Mouse (Mus musculus) embryo, embryonic 9.5 days (tissue): ENCODE results near the gene Dlgap1.

Experiments used
- DNase-seq: peaks from one replicate; pipeline ENCODE4 v3.0.0-alpha.2; 2017; ENCODE audit errors: extremely low spot score

Dlgap1 gene

DNA sequence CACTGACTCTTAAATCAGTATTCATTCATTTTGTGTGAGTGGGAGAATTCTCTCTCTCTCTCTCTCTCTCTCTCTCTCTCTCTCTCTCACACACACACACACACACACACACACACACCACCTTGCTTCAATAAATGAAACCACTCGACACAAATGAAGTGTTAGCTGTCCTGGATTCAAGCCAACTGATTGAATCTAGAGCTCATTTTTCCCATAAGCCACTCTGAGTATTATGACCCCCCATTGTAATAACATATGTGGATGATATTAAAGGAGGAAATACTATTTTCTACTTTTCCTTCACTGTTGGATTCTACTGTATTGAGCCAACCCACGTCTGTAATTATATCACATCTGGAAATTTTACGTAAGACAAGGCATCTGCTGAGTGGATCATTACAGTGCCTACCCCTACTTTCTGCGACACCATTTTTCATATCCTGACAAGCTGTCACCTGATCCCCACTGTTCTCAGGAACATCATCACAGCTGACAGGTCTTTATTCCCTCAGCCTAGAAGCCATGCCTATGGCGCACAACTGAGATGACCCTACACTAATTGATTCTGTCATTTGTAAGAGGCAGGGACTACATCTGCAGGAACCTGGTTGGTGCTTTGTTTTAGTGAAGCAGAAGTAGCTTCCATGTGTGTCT, 645.7 kb downstream of the Dlgap1 start:
- no peak for DNase-seq

DNA sequence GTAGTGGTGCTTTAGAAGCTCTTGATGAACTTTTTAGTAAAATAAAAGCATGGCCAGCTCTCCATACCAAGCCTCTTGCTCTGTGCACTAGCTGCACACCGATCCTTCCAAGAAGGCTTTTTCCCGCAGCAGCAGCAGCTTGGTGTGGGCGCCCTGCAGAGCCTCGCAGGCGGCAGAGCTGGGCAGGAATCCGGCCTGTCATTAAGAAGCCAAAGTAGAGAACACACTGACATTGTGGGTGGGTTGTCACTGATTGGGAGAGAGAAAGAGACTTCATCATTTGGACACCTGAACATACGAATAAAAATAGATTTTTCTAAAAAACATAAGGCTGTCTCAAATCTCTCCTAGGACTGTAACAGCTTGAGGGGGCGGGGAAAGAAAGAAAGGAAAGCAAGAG, 653.6 kb downstream of the Dlgap1 start:
- DNase-seq: no peak

DNA sequence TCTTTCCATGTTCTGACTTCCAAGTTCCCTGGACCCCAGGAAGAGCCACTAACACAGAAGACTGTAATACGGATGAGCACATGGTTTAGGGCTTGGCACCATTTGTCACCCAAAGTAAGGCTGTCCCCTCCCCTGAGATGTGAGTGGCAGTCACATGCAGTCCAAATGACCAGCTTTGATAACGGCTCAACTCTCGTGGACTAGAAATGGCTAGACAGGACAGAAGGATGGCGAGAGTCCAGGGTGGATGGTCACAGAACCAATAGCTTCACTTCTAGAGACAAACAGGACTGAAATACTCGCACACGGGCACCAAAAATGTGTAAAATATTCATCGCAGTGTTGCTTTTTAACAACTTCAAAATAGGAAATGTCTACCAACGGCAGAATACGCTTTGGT, 657.5 kb downstream of the Dlgap1 start:
- DNase-seq: no peak

DNA sequence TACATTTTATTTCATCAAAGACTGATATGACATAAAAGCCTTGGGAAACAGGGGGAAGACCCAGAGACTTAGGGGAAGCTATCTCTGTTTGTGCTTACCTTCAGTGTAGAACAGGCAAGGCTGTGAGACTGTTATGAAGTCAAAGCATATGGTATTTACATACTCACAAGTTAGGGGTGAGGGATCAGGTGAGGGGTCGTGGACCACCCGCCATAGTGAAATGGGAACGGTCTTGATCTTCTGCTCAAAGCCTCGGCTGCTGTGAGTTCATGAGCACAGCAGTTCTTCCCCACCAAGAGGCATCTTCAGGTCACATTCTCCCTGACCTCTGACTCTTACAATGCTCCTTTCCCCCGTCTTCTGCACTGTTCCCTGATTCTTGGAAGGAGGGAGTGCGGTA, 658.1 kb downstream of the Dlgap1 start:
- DNase-seq: no peak

DNA sequence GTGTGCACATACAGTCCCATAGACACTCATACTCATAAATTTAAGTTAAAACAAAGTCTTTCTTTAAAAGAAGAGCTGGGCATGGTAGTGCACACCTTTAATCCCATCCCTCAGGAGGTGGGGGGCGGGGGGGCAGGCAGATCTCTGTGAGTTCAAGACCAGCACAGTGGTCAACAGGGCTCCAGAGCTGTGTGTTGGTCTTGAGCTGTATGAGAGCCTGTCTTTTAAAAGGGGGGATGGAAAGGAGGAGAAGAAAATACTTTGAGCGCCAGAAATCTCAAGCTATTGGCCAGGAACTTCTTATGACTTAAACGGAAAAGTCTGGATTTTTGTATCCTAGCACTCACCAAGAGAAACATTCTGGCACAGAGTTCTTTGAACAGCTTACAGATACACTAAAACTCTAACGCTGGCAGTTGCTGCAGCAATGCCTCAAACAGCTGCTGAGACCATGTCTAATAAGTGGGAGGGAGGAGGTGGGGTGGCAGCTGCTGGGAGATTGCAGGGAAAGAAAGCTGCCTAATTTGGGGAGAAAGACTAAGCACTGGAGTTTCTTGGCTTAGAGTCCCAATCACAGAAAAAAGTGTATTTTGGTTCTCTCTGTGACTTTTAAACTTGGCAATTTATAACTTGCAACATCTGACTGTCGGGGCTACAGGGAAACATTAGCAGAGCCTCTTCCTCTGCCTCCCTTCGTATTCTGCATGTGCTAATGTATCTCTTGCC, 660.9 kb downstream of the Dlgap1 start:
- peak; percentile 10 for DNase-seq

DNA sequence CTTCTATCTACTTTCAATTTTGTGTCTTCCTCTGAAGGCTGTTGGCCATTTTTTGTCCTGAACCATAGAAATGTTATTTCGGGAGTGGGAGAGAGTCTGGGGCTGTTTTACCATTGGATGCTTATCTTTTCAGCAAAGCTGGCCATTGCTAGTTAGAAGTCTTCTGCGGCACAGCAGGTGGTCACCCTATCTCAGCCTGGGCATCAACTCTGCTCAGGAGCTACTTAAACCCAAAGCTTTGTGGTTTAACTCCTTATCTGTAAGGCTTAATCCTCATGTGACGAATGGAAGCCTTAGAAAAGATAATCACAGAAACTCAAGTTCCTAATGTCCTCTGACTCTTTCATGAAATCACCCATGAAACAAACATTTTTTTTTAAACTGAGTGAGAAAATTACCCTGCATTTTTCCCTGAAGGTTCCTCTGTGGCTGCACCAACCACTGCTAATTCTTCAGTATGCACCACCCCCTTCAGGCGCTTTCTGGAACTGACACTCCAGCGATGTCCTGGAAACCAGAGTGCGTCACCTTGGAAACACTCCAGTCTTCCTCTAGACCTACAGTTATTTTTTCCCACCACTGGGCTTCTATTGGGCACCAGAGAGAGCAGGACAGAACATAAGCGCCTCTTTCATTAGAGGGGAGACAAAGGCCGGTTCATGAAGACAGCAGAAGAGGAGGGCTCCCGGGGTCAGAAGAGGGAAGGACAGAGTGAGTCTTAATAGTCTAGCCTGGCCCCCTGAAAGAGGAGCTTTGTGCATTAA, 664.5 kb downstream of the Dlgap1 start:
- DNase-seq: peak; percentile 84

DNA sequence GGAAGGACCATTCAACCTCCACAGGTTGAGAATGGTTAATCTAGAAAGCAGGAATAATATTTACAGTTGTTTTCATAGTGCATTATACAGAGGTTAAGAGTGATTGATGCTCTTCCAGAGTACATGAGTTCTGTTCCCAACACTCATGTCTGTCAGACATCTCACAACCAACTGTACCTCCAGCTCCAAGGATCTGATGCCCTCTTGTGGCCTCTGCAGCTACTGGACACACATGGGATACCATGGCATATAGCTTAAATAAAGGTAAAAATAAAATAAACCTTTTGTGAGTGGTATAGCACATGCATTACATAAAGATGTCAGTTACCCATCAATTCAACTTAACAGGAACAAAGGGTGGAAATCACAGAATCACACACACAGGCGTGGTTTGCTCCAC, 674.3 kb downstream of the Dlgap1 start:
- no peak for DNase-seq

DNA sequence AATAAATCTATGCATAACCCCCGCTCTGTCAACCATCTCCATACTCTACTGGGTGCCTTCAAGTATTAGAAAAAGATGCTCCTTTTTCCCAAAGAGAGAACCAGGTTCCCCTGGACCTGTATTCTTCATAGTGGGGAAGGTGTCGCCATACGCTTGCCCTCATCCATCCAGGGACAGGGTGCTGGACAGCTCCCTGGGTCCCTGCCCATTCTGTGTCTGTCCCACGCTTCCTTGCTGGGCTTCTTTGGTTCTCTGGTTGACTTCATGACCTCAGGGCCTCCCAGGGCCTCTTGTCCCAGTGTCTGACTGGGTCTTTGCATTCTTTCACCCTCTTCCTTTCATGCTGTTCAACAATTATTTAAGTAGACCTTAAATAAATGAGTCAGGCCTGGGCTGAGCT, 677.8 kb downstream of the Dlgap1 start:
- DNase-seq: peak; percentile 15

DNA sequence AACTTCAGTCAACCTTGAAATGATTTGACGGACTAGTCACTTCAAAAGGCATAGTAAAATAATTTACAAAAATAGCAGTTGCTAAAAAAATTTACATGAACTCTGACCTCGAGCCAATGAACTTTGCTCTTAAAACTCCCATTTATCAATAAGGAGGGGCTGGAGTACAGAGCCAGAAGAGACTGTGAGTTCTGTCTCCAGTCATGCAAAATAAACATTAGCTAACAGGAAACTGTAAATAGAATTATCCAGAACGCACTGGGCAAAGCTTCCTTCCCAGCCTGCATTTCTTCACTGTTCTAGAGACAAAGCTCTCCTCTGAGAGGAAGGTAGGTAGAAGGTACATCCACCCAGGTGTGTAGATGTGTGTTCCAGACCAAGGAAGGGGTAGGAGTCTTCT, 692.5 kb downstream of the Dlgap1 start:
- DNase-seq: no peak

DNA sequence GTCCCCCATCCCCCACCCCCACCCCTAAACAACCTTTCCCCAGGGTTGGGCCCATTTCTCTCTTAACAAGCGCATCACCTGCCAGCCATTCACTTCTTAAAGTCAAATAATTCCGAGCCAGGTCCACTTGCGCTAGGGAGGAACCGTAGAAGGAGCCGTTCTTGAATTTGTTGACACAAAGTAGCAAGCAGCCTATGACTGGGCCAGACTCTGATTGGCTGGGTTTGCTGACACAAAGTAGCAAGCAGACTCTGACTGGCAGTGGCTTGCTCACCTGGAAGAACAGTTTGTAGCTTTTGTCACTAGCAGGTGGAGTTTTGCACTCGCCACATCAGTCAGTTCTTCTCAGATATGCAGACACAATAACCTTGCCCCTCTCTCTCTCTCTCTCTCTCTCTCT, 695.1 kb downstream of the Dlgap1 start:
- DNase-seq: no peak

DNA sequence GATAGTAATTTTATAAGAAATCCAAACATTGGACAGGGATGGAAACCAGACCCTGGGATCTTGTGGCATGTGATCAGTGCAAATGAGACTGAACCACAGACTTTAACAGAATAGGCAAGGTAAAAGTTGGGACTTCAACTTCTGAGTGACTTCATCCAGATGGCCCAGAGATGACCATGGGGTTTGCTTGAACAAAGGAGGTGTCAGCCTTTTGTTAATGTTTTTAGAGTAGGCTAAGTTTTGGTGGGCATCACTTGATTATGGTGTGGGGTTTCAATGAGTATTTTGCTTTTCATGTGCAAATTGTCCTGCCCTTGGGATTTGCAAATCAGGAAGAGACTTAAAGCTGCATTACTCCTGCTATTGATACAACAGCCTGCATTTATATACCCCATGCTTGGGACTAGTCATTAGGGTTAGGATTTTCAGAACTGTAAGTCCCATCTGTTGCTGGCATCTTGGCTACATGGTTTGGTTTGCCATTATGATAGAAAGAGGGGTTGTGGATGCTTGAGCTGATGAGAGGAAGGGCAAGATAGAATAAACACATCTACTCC, 695.7 kb downstream of the Dlgap1 start:
- DNase-seq: no peak

DNA sequence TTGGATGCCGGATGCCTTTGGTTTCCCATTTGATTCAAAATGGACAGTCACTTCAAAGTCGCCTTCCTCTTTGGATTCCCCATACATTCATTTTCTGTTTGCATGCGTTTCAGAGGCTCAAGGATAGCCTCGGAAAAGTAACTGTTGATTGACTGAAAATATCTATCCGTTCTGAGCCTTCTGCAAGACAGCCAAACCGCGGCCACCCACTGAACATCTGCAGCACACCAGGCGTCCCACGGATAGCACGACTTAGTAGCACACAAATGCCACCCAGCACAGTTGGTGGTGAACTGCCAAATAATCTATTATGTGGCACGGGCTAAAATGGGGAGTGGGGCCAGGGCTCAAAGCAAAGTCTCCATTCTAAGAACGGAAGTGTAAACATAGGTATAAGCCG, 705.1 kb downstream of the Dlgap1 start:
- DNase-seq: no peak

DNA sequence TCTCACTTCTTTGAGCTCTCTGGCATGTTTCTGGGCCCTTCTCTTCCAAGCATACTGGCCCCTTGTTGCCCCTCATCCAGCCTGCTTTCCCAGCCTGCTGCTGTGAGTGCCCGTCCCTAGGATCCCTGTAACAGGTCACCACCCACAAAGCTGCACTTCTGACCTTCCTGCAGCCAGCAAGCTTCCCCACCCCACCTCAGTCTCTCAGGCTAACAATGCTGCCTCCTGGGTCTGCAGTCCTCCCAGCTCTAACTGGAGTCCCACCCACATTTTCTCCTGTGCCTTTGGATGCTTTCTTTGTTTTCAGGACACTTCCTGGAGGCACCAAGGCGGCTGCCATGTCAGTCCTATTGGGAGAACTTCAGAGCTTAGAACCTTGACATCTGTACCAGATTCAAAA, 707.6 kb downstream of the Dlgap1 start:
- DNase-seq: no peak

DNA sequence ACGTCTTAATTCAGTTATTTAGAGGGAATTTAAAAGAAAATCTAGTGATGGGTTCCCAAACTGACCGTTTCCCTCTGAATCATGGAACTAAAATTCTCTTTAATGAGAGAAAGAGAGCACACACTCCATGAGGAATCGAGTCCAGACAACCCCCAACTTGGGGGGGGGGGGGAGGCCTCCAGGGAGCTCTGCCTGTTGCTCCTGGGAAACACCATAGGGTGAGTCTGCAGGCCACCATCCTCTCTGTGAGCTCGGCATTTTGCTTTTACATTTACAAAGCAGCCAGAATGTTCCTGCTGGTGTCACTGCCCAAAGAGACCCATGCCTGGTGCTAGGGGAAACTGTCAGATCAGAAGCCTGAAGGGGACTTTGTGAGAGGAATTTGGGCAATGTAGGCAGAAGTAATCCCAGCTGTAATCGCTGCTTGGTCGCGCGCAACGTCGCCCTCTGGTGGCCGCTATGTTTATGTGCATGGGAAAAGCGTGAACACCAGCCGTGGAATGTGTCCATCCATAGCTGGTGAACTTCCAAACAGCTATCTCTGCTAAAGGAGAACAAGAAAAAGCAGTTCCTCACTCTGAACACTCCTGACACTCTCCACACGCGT, 714.8 kb downstream of the Dlgap1 start:
- peak; percentile 77 for DNase-seq

DNA sequence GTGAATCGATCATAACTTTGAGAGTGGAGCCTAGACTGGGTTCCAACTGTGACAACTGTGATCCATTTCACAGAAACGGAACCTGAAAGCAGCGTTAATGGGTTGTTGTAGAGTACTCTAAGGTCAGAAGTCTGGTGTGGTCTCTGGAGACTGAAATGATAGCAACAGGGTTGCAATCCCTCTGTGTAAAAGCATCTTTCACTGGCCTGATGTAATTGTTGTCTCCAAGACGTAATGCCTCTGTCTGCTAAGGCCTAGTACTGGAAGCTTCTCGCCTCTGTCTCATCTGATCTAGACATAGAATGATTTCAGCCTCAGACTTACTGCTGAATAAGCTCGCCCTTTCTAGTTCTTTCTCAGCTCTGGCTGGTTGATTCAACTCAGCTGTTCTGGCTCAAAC, 721.3 kb downstream of the Dlgap1 start:
- DNase-seq: no peak

DNA sequence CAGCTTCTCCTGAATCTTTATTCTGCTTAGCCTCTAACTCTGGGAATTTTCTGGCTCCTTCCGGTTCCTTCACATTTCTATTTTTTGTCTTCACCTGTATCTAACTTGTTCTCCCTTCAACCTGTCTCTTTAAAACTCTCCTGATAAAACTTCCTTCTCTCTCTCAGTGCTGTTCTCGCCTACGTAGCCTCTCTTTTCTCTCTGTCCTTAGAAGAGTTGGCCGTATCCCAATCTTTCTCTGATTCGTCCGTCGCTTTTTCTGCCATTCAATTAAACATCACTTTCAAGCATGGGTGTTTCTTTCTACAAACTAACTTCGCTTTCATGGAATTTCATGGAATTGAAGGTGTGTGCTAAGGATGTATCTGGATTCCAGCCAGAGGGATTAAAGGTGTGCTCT, 721.7 kb downstream of the Dlgap1 start:
- no peak for DNase-seq

DNA sequence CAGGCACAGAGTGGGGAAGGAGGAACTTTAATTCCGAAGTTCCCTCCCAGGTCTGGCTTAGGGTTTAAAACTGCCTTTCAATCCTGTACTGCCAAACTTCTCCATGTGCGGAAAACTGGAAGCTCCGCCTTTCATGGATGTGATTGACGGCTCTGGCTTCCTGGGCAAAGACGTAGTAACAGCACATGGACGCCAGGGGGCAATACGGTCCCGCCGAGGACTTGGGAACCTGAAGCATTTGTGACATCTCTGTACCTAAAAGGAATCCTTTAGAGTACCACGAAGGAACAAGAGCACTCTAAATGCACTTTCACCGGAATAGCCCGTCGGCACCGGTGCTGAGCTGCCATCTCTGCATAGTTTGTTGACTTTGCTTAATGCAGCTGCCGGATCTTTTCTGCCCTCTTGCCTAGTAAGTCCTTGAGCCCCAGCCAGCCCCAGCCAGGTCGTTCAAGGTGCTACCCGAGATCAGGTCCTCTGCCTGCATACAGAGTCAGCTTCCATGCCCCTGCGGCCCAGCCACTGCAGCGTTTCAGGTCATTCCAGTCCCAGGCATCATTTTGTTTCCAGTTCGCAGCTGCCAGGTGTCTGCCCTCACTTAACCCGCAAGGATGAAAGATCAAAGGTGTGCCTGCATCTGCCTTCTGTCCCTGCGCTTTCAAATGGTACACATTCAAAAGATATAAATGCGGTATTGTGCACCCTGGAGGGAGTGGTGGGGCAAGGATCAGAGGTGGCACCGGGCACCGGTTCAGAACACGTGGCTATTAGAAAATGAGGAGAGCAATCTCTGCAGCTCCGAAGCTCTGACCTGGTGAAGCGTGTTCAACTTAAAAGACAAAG, 738.3 kb downstream of the Dlgap1 start:
- DNase-seq: peak; percentile 87

DNA sequence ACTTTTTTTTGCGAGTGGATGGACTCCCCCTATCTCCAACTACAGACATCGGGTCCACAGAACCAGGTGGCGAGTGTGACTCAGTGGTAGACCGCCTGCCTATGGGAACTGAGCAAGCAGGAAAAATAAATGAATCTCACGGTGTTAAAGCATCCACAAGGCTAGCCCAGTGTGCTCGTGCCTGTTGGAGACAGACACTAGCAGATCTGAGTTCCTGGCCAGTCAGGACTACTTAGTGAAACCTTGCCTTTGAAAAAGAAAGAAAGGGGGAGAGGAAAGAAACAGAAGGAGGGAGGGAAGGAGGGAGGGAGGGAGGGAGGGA, 738.9 kb downstream of the Dlgap1 start:
- no peak for DNase-seq

DNA sequence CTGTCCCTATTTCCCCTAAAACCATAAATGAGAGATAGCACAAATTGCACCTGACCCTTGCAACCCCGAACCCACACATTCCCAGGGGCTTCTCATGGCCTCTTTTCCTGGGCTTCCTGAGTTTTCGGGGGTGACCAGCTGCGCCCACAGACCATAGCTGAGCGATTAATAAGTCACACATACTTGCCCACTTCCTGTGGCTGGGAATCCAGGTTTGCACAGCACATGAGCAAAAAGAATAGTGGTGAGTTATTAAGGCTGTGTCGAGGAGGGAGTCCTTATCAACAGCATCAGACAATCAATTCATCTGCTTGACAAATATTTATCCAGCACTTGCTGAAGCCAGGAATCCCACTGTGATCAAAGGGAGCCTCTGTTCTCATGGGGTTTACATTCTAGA, 740.7 kb downstream of the Dlgap1 start:
- DNase-seq: no peak

DNA sequence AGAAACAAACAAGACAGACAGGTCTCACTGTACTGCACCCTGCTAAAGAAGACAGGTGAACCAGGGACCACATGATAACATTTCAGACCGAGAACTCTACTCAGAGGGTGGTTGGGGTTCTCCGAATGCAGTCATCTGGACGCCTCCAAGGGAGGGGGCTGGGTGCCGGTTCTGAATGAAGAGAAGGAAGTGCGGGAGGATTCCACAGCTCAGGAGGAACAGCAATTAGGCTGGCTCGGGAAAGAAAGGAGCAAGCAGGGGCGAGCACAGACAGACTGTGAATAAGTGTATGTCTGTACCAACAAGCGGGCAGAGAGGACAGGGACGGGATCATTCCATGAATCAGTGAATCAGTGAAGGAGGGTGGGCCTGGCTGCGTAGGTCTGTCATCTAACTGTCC, 744.6 kb downstream of the Dlgap1 start:
- no peak for DNase-seq

DNA sequence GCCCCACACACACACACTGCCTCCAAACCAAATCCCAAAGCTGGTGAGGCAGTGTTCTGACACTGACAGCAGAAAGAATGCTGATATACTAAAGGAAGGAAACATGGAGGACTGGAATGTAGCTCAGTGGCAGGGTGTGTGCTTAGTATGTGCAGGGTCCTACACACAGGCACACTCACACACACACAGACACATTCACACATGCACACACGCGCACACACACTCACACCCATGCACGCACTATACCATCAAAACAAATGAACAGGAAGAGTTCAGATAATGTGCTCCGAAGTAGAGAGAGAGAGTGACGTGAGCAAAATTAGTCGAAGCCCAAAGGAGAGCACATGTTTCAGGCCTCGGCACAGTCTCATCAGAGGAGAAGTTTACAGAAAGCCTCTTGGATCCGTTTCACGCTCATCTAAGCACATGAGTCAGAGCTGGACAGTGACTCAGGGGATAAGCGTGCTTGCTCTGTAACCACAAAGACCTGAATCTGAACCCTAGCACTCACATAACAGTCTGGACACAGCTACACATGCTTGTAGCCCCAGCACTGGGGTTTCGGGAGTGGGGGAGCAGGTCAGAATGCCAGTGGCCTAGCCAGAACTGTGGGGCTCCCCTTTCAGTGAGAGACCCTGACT, 750.9 kb downstream of the Dlgap1 start:
- DNase-seq: no peak
